ENCODE assay signal across 7 mouse cellular contexts in genomic region chr11:80383019-80383625, GRCm38 (mm10). TPM values are rescaled to one million over a fixed set of nuclear protein-coding genes. Genes with fewer than 3 reads are reported as not detected.
A peak's percentile ranks its signal among the peaks of the same experiment; 100 is the strongest.
DNase-seq lines count a peak whose midpoint lies in the region; ATAC-seq lines count a peak whose summit lies in the region.

Gene Zfp207 (plus strand): TSS chr11:80383279.

- H3K27me3 ChIP-seq in embryonic facial prominence, embryonic 11.5 days (ENCODE audit: control insufficient read depth, insufficient read depth, low read length), result no peaks in the 10 kb centered on the region
- no peaks in the 10 kb centered on the region for H3K27me3 ChIP-seq in limb, embryonic 10.5 days (ENCODE audit: low read depth, poor library complexity, severe bottlenecking)
- no peaks in the 10 kb centered on the region for H3K27me3 ChIP-seq in midbrain, embryonic 13.5 days

- peak within 1 kb of the TSS; percentile 56 for H3K4me2 ChIP-seq in embryonic facial prominence, embryonic 11.5 days (ENCODE audit: low read depth, low read length)
- peak within 1 kb of the TSS; percentile 99 for H3K4me2 ChIP-seq in midbrain, embryonic 13.5 days (replicated peaks)

- DNase-seq in adrenal gland, postnatal 14 days, result peak; percentile 99
- peak; percentile 99 for DNase-seq in embryonic facial prominence, embryonic 11.5 days (ENCODE audit: low spot score)
- DNase-seq in kidney, adult 11 months, result peak; percentile 97
- peak; percentile 97 for DNase-seq in limb, embryonic 10.5 days (ENCODE audit: low spot score)
- peak; percentile 94 for DNase-seq in spleen, adult 12 weeks (ENCODE audit: low spot score)

- 0 out of 2 replicates have a peak, but pooled peaks cover 3% of the 10 kb centered on the region for H3K4me1 ChIP-seq in embryonic facial prominence, embryonic 11.5 days (ENCODE audit: control insufficient read depth, insufficient read depth, low read length)
- peaks cover 21% of the 10 kb centered on the region for H3K4me1 ChIP-seq in limb, embryonic 10.5 days
- peaks cover 43% of the 10 kb centered on the region for H3K4me1 ChIP-seq in midbrain, embryonic 13.5 days (replicated peaks)

- no peaks in the 10 kb centered on the region for H3K9me3 ChIP-seq in embryonic facial prominence, embryonic 11.5 days (replicated peaks; ENCODE audit: control insufficient read depth, low read length)
- no peaks in the 10 kb centered on the region for H3K9me3 ChIP-seq in limb, embryonic 10.5 days (replicated peaks)
- no peaks in the 10 kb centered on the region for H3K9me3 ChIP-seq in midbrain, embryonic 13.5 days

- H3K36me3 ChIP-seq in embryonic facial prominence, embryonic 11.5 days (replicated peaks; ENCODE audit: control insufficient read depth, insufficient read depth, low read depth, low read length), result no peaks in the 10 kb centered on the region; the same call in 1 of the 2 replicates
- peaks cover 36% of the 10 kb centered on the region for H3K36me3 ChIP-seq in limb, embryonic 10.5 days
- H3K36me3 ChIP-seq in midbrain, embryonic 13.5 days, result peaks cover 9% of the 10 kb centered on the region

- H3K9ac ChIP-seq in embryonic facial prominence, embryonic 11.5 days (replicated peaks; ENCODE audit: low read length), result peak within 1 kb of the TSS; percentile 93
- H3K9ac ChIP-seq in midbrain, embryonic 13.5 days (replicated peaks), result peak within 1 kb of the TSS; percentile 98

- H3K27ac ChIP-seq in embryonic facial prominence, embryonic 11.5 days (replicated peaks; ENCODE audit: low read depth, low read length), result peak within 1 kb of the TSS; percentile 31
- peak within 1 kb of the TSS; percentile 97 for H3K27ac ChIP-seq in limb, embryonic 10.5 days
- peak within 1 kb of the TSS; percentile 90 for H3K27ac ChIP-seq in midbrain, embryonic 13.5 days

- WGBS in embryonic facial prominence, embryonic 11.5 days, result under 1% methylated on average over 33 of the region's 33 CpGs
- under 1% methylated on average over 33 of the region's 33 CpGs for WGBS in limb, embryonic 10.5 days
- 0% methylated on average over 33 of the region's 33 CpGs for WGBS in midbrain, embryonic 13.5 days

- peak within 1 kb of the TSS; percentile 82 for H3K4me3 ChIP-seq in embryonic facial prominence, embryonic 11.5 days (ENCODE audit: low read depth, low read length)
- H3K4me3 ChIP-seq in limb, embryonic 10.5 days, result peak within 1 kb of the TSS; percentile 74
- H3K4me3 ChIP-seq in midbrain, embryonic 13.5 days (replicated peaks), result peak within 1 kb of the TSS; percentile 94

- peak; percentile 95 for ATAC-seq in embryonic facial prominence, embryonic 11.5 days (replicated peaks; ENCODE audit: insufficient number of reproducible peaks, low FRiP score, low TSS enrichment, low read depth)
- peak; percentile 92 for ATAC-seq in granulocyte monocyte progenitor cell, adult 5-6 weeks (replicated peaks; ENCODE audit: poor library complexity, severe bottlenecking)
- ATAC-seq in midbrain, embryonic 13.5 days, result peak; percentile 95

RNA-seq across cellular contexts. Expression of gene Zfp207, which starts in this region (rescaled TPM):
- total RNA-seq in adrenal gland, postnatal 14 days (2021), result 154 and 176 TPM in 2 replicates
- polyA plus RNA-seq in embryonic facial prominence, embryonic 11.5 days (2014; fragmentation: Nextera tagmentation; extraction: Ambion mirVana), result 370 and 383 TPM in 2 replicates
- 278 and 343 TPM in 2 replicates for total RNA-seq in granulocyte monocyte progenitor cell, adult 5-6 weeks (2014; fragmentation: Nextera tagmentation)
- 250 and 268 TPM in 2 replicates for total RNA-seq in granulocyte monocyte progenitor cell, adult 5-6 weeks (2017)
- polyA plus RNA-seq in limb, embryonic 10.5 days (2016; fragmentation: Nextera tagmentation; extraction: Ambion mirVana), result 295 and 314 TPM in 2 replicates
- polyA plus RNA-seq in midbrain, embryonic 13.5 days (2015; fragmentation: Nextera tagmentation; extraction: Ambion mirVana), result 244 and 250 TPM in 2 replicates

Comparison
In these comparisons a context has a peak if more than half of its experiments do, and no peak if none do; other contexts are left out.
1. Peak in every context shown above with its lines: DNase-seq, ATAC-seq, H3K4me3 ChIP-seq and H3K27ac ChIP-seq.
2. H3K27ac ChIP-seq: peak in every context shown above with its lines; median percentile 97 in limb, embryonic 10.5 days; 90 in midbrain, embryonic 13.5 days; 31 in embryonic facial prominence, embryonic 11.5 days.